23 mouse cellular contexts compared by ENCODE assay signal in the genomic region with DNA sequence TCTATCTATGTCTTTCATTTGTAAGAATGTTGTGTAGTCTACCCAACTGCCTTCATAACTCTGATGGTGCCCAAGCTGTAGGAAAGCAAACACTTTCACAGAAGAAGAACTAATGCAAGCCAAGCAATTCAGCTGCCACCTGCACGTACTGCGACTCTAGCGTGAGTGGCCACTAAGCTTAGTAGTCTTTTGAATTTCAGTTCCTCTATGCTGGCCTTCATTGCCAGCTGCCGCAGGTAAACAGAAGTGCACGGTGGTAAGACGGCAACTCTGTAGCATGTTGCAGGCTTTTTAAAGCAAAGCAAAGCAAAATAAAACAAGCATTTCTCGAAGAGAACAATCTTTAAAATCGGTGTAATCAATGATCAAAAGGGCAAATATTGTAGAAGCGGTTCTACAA.
A peak's percentile ranks its signal among the peaks of the same experiment; 100 is the strongest.
DNase-seq lines count a peak whose midpoint lies in the region; ATAC-seq and TF ChIP-seq lines count a peak whose summit lies in the region.
"Had no signal": no experiment of that assay in that cellular context is flagged by ENCODE, and none has a peak within 500 bp of the region (broad histone marks: within the 10 kb centered on the region; RNA-seq: fewer than 3 reads in every experiment).

No protein-coding gene starts in this region.

- peaks cover 13% of the 10 kb centered on the region; the same call in 1 of the 2 replicates for H3K4me1 ChIP-seq in midbrain, embryonic 10.5 days
- no peaks in the 10 kb centered on the region for H3K4me1 ChIP-seq in midbrain, postnatal 0 days (ENCODE audit: insufficient read depth, low read length)
- peaks cover 7% of the 10 kb centered on the region; the same call in 1 of the 2 replicates for H3K4me1 ChIP-seq in hindbrain, embryonic 15.5 days (replicated peaks)
- H3K4me1 ChIP-seq in midbrain, embryonic 14.5 days (ENCODE audit: control insufficient read depth, insufficient read depth, low read length) = peaks cover 6% of the 10 kb centered on the region; the same call in 1 of the 2 replicates
- H3K4me1 ChIP-seq: limb, embryonic 15.5 days; liver, embryonic 15.5 days; lung, embryonic 15.5 days had no signal

- H3K9ac ChIP-seq in midbrain, postnatal 0 days (replicated peaks; ENCODE audit: low read length, poor library complexity, severe bottlenecking) = no peak overlapping the region
- no peak overlapping the region for H3K9ac ChIP-seq in hindbrain, embryonic 15.5 days
- H3K9ac ChIP-seq in midbrain, embryonic 14.5 days (replicated peaks; ENCODE audit: low read length) = no peak overlapping the region
- H3K9ac ChIP-seq: limb, embryonic 15.5 days; liver, embryonic 15.5 days; lung, embryonic 15.5 days had no signal

- 85% methylated on average over 9 of the region's 9 CpGs for WGBS in midbrain, embryonic 10.5 days
- 36% methylated on average over 9 of the region's 9 CpGs for WGBS in midbrain, postnatal 0 days
- WGBS in hindbrain, embryonic 15.5 days = 18% methylated on average over 9 of the region's 9 CpGs
- 28% methylated on average over 9 of the region's 9 CpGs for WGBS in midbrain, embryonic 14.5 days

- H3K27ac ChIP-seq in midbrain, embryonic 10.5 days (replicated peaks) = peak overlapping the region; percentile 55
- H3K27ac ChIP-seq in midbrain, postnatal 0 days (ENCODE audit: low read depth, low read length) = no peak overlapping the region
- H3K27ac ChIP-seq in hindbrain, embryonic 15.5 days (replicated peaks) = no peak overlapping the region
- H3K27ac ChIP-seq in midbrain, embryonic 14.5 days (replicated peaks; ENCODE audit: low read depth, low read length) = peak overlapping the region; percentile 33; the same call in 1 of the 2 replicates
- H3K27ac ChIP-seq: left cerebral cortex, adult 2 months; limb, embryonic 15.5 days; liver, embryonic 15.5 days; lung, embryonic 15.5 days had no signal

- H3K27me3 ChIP-seq in midbrain, embryonic 10.5 days (ENCODE audit: low read depth, poor library complexity, severe bottlenecking) = no peaks in the 10 kb centered on the region
- H3K27me3 ChIP-seq in midbrain, postnatal 0 days (ENCODE audit: insufficient read depth, low read length) = no peaks in the 10 kb centered on the region
- no peaks in the 10 kb centered on the region for H3K27me3 ChIP-seq in hindbrain, embryonic 15.5 days
- no peaks in the 10 kb centered on the region for H3K27me3 ChIP-seq in midbrain, embryonic 14.5 days (ENCODE audit: control insufficient read depth, insufficient read depth, low read length)
- H3K27me3 ChIP-seq in splenic B cell, adult 2 months (ENCODE audit: control insufficient read depth, insufficient read depth, low read length, poor library complexity, severe bottlenecking) = no peaks in the 10 kb centered on the region
- H3K27me3 ChIP-seq: limb, embryonic 15.5 days; liver, embryonic 15.5 days; lung, embryonic 15.5 days had no signal

- no peak for ATAC-seq in midbrain, postnatal 0 days (ENCODE audit: low FRiP score)
- no peak for ATAC-seq in hindbrain, embryonic 15.5 days (ENCODE audit: low FRiP score, low read depth)
- ATAC-seq in midbrain, embryonic 14.5 days (ENCODE audit: low FRiP score, low TSS enrichment) = no peak
- ATAC-seq in megakaryocyte, adult 5-6 weeks (ENCODE audit: poor library complexity, severe bottlenecking) = no peak

- no peaks in the 10 kb centered on the region for H3K36me3 ChIP-seq in midbrain, embryonic 10.5 days
- no peaks in the 10 kb centered on the region for H3K36me3 ChIP-seq in midbrain, postnatal 0 days (ENCODE audit: insufficient read depth, low read length)
- no peaks in the 10 kb centered on the region for H3K36me3 ChIP-seq in hindbrain, embryonic 15.5 days
- H3K36me3 ChIP-seq in midbrain, embryonic 14.5 days (ENCODE audit: control insufficient read depth, insufficient read depth, low read length) = no peaks in the 10 kb centered on the region
- H3K36me3 ChIP-seq in splenic B cell, adult 2 months (ENCODE audit: control insufficient read depth, insufficient read depth, low read length, poor library complexity, severe bottlenecking) = no peaks in the 10 kb centered on the region
- H3K36me3 ChIP-seq: limb, embryonic 15.5 days; liver, embryonic 15.5 days; lung, embryonic 15.5 days had no signal

- no peak overlapping the region for H3K4me2 ChIP-seq in midbrain, postnatal 0 days (ENCODE audit: low read depth, low read length, poor library complexity, severe bottlenecking)
- peak overlapping the region; percentile 22 for H3K4me2 ChIP-seq in hindbrain, embryonic 15.5 days
- peak overlapping the region; percentile 27 for H3K4me2 ChIP-seq in midbrain, embryonic 14.5 days (ENCODE audit: low read length)
- H3K4me2 ChIP-seq: limb, embryonic 15.5 days; liver, embryonic 15.5 days; lung, embryonic 15.5 days had no signal

- TF ChIP-seq CTCF in midbrain, postnatal 0 days (IDR thresholded peaks at IDR 0.05) = no peak

- no peak overlapping the region for H3K4me3 ChIP-seq in midbrain, embryonic 10.5 days
- H3K4me3 ChIP-seq in midbrain, postnatal 0 days (ENCODE audit: low read depth, low read length) = no peak overlapping the region
- H3K4me3 ChIP-seq in hindbrain, embryonic 15.5 days = no peak overlapping the region
- H3K4me3 ChIP-seq in midbrain, embryonic 14.5 days (replicated peaks; ENCODE audit: low read depth, low read length) = no peak overlapping the region
- H3K4me3 ChIP-seq: left cerebral cortex, adult 2 months; limb, embryonic 15.5 days; liver, embryonic 15.5 days; lung, embryonic 15.5 days; myocyte had no signal

- H3K9me3 ChIP-seq in midbrain, embryonic 10.5 days (replicated peaks) = no peaks in the 10 kb centered on the region
- H3K9me3 ChIP-seq in midbrain, postnatal 0 days (ENCODE audit: low read length) = no peaks in the 10 kb centered on the region
- H3K9me3 ChIP-seq in hindbrain, embryonic 15.5 days = no peaks in the 10 kb centered on the region
- no peaks in the 10 kb centered on the region for H3K9me3 ChIP-seq in midbrain, embryonic 14.5 days (ENCODE audit: control insufficient read depth, low read length)
- H3K9me3 ChIP-seq: limb, embryonic 15.5 days; liver, embryonic 15.5 days; lung, embryonic 15.5 days had no signal

- DNase-seq in midbrain, embryonic 10.5 days (ENCODE audit: low spot score) = no peak
- DNase-seq in midbrain, postnatal 0 days (ENCODE audit: low spot score) = no peak
- peak; percentile 30 for DNase-seq in midbrain, embryonic 14.5 days
- DNase-seq in splenic B cell, adult 2 months (ENCODE audit: low read depth, low spot score) = peak; percentile 5
- no peak for DNase-seq in layer of hippocampus, adult 9-10 months (ENCODE audit: low spot score)
- no peak for DNase-seq in kidney, postnatal 10 days
- DNase-seq: adrenal gland, postnatal 25 days; cerebellum, adult 9-11 months; gastrocnemius, postnatal 36 days; heart, postnatal 36 days; kidney, adult 9 months; kidney, postnatal 4 days; lung, postnatal 36 days; right cerebral cortex, postnatal 14 days; spleen, adult 18-20 months; thymus, postnatal 14 days had no signal

Comparison
In these comparisons a context has a peak if more than half of its experiments do, and no peak if none do; other contexts are left out.
1. DNase-seq: peak in midbrain, embryonic 14.5 days (single experiment) and splenic B cell, adult 2 months (single experiment); none in midbrain, embryonic 10.5 days (single experiment), midbrain, postnatal 0 days (single experiment), layer of hippocampus, adult 9-10 months (single experiment) and kidney, postnatal 10 days (single experiment).
2. H3K27ac ChIP-seq: peak in midbrain, embryonic 10.5 days (single experiment) and midbrain, embryonic 14.5 days (single experiment); none in midbrain, postnatal 0 days (single experiment) and hindbrain, embryonic 15.5 days (single experiment).